12 mouse cellular contexts compared by ENCODE assay signal in genomic region chr16:32866713-32867112, GRCm38 (mm10). TPM values are rescaled to one million over a fixed set of nuclear protein-coding genes. Genes with fewer than 3 reads are reported as not detected.
DNase-seq lines count a peak whose midpoint lies in the region; ATAC-seq and TF ChIP-seq lines count a peak whose summit lies in the region.
"Had no signal": no experiment of that assay in that cellular context is flagged by ENCODE, and none has a peak within 500 bp of the region (broad histone marks: within the 10 kb centered on the region; RNA-seq: fewer than 3 reads in every experiment).

No protein-coding gene starts in this region.

- peak overlapping the region; percentile 98 for H3K27ac ChIP-seq in gastrocnemius, adult 2 months
- H3K27ac ChIP-seq in midbrain, embryonic 10.5 days (replicated peaks): no peak overlapping the region
- no peak overlapping the region for H3K27ac ChIP-seq in midbrain, embryonic 11.5 days (ENCODE audit: low read depth, low read length)
- H3K27ac ChIP-seq in intestine, embryonic 16.5 days (ENCODE audit: low read length): no peak overlapping the region

- no peaks in the 10 kb centered on the region for H3K9me3 ChIP-seq in midbrain, embryonic 10.5 days (replicated peaks)
- no peaks in the 10 kb centered on the region for H3K9me3 ChIP-seq in midbrain, embryonic 11.5 days (ENCODE audit: control insufficient read depth, low read length)
- H3K9me3 ChIP-seq in intestine, embryonic 16.5 days (ENCODE audit: control insufficient read depth, low read length): no peaks in the 10 kb centered on the region

- no peak for ATAC-seq in midbrain, embryonic 11.5 days (ENCODE audit: low FRiP score)
- ATAC-seq in intestine, embryonic 16.5 days: no peak
- 0 out of 2 replicates have a peak, but pooled peaks have one; percentile 22 for ATAC-seq in neutrophil, adult 5-6 weeks (ENCODE audit: extremely low read depth, insufficient number of reproducible peaks, low FRiP score, poor library complexity, severe bottlenecking)

- DNase-seq in gastrocnemius, adult 2 months: no peak
- DNase-seq in gastrocnemius, adult 8-10 months (ENCODE audit: low spot score in 2 of 2): no peak
- DNase-seq in midbrain, embryonic 10.5 days (ENCODE audit: low spot score): no peak
- no peak for DNase-seq in midbrain, embryonic 11.5 days (ENCODE audit: low spot score, missing footprints)
- no peak for DNase-seq in ovary, postnatal 14 days (ENCODE audit: low spot score)
- no peak for DNase-seq in cerebellum, adult 18-20 months
- DNase-seq: cerebellum, adult 2 months; kidney, postnatal 14 days; lung, postnatal 4 days had no signal

- H3K27me3 ChIP-seq in midbrain, embryonic 10.5 days (ENCODE audit: low read depth, poor library complexity, severe bottlenecking): no peaks in the 10 kb centered on the region
- no peaks in the 10 kb centered on the region for H3K27me3 ChIP-seq in midbrain, embryonic 11.5 days (ENCODE audit: control insufficient read depth, insufficient read depth, low read length)
- H3K27me3 ChIP-seq in intestine, embryonic 16.5 days (replicated peaks; ENCODE audit: control insufficient read depth, insufficient read depth, low read length): no peaks in the 10 kb centered on the region

- WGBS in midbrain, embryonic 10.5 days: 85% methylated on average over 5 of the region's 5 CpGs
- 86% methylated on average over 5 of the region's 5 CpGs for WGBS in midbrain, embryonic 11.5 days
- 77% methylated on average over 5 of the region's 5 CpGs for WGBS in intestine, embryonic 16.5 days

- H3K4me2 ChIP-seq in midbrain, embryonic 11.5 days: no peak overlapping the region
- peak overlapping the region; percentile 64 for H3K4me2 ChIP-seq in intestine, embryonic 16.5 days (ENCODE audit: low read depth, low read length)

- peaks cover 7% of the 10 kb centered on the region; the same call in 1 of the 2 replicates for H3K36me3 ChIP-seq in midbrain, embryonic 10.5 days
- H3K36me3 ChIP-seq in midbrain, embryonic 11.5 days (ENCODE audit: control insufficient read depth, insufficient read depth, low read length): no peaks in the 10 kb centered on the region
- H3K36me3 ChIP-seq in intestine, embryonic 16.5 days (ENCODE audit: control insufficient read depth, insufficient read depth, low read length): no peaks in the 10 kb centered on the region

- peaks cover 22% of the 10 kb centered on the region for H3K4me1 ChIP-seq in midbrain, embryonic 10.5 days
- H3K4me1 ChIP-seq in midbrain, embryonic 11.5 days (ENCODE audit: control insufficient read depth, insufficient read depth, low read length): peaks cover 7% of the 10 kb centered on the region
- peaks cover 8% of the 10 kb centered on the region; the same call in 1 of the 2 replicates for H3K4me1 ChIP-seq in intestine, embryonic 16.5 days (ENCODE audit: control insufficient read depth, insufficient read depth, low read length)

- intact Hi-C loops in gastrocnemius, adult 2 months (cut with DNase I): loop anchor here (5.0 kb wide), 1 partner anchor 49 kb away; no protein-coding TSS in a partner anchor

- no peak for TF ChIP-seq CTCF in gastrocnemius, adult 2 months (IDR thresholded peaks at IDR 0.05)

- peak overlapping the region; percentile 77 for H3K4me3 ChIP-seq in gastrocnemius, adult 2 months
- peak overlapping the region; percentile 89; the same call in 1 of the 2 replicates for H3K4me3 ChIP-seq in midbrain, embryonic 10.5 days
- H3K4me3 ChIP-seq in midbrain, embryonic 11.5 days (ENCODE audit: low read depth, low read length): no peak overlapping the region
- no peak overlapping the region for H3K4me3 ChIP-seq in intestine, embryonic 16.5 days (ENCODE audit: low read length)

- H3K9ac ChIP-seq in midbrain, embryonic 11.5 days (ENCODE audit: low read length): no peak overlapping the region
- no peak overlapping the region for H3K9ac ChIP-seq in intestine, embryonic 16.5 days (ENCODE audit: low read depth, low read length)

RNA-seq across cellular contexts. Expression of gene Fyttd1, which starts 10.6 kb away (rescaled TPM):
- 10 to 100 TPM; 95.0 to 95.1 TPM for total RNA-seq in gastrocnemius, adult 2 months (2021)
- total RNA-seq in gastrocnemius, adult 8-10 months (2022): 100 to 1,000 TPM; 107 to 123 (median 116) TPM
- 92.6 and 95.0 TPM in 2 replicates for polyA plus RNA-seq in midbrain, embryonic 10.5 days (2016; fragmentation: Nextera tagmentation; extraction: Ambion mirVana)
- polyA plus RNA-seq in midbrain, embryonic 11.5 days (2014; fragmentation: Nextera tagmentation; extraction: Ambion mirVana): 130 and 137 TPM in 2 replicates
- 61.9 and 72.3 TPM in 2 replicates for polyA plus RNA-seq in intestine, embryonic 16.5 days (2015; fragmentation: Nextera tagmentation; extraction: Ambion mirVana)
- 77.2 and 90.9 TPM in 2 replicates for total RNA-seq in neutrophil, adult 5-6 weeks (2017)

RNA-seq across cellular contexts. Expression of gene Rubcn, which starts 10.9 kb away (rescaled TPM):
- 10 to 100 TPM; 24.0 to 28.5 TPM for total RNA-seq in gastrocnemius, adult 2 months (2021)
- total RNA-seq in gastrocnemius, adult 8-10 months (2022): 10 to 100 TPM; 22.4 to 29.0 (median 25.9) TPM
- polyA plus RNA-seq in midbrain, embryonic 10.5 days (2016; fragmentation: Nextera tagmentation; extraction: Ambion mirVana): 19.0 and 22.0 TPM in 2 replicates
- polyA plus RNA-seq in midbrain, embryonic 11.5 days (2014; fragmentation: Nextera tagmentation; extraction: Ambion mirVana): 13.2 and 14.3 TPM in 2 replicates
- 15.3 and 16.0 TPM in 2 replicates for polyA plus RNA-seq in intestine, embryonic 16.5 days (2015; fragmentation: Nextera tagmentation; extraction: Ambion mirVana)
- 112 and 120 TPM in 2 replicates for total RNA-seq in neutrophil, adult 5-6 weeks (2017)

RNA-seq across cellular contexts. Expression of gene Lrch3, which starts 47.2 kb away (rescaled TPM):
- total RNA-seq in gastrocnemius, adult 2 months (2021): 10 to 100 TPM; 14.1 to 16.0 TPM
- 10 to 100 TPM; 11.6 to 15.3 (median 13.8) TPM for total RNA-seq in gastrocnemius, adult 8-10 months (2022)
- polyA plus RNA-seq in midbrain, embryonic 10.5 days (2016; fragmentation: Nextera tagmentation; extraction: Ambion mirVana): 32.1 and 40.3 TPM in 2 replicates
- polyA plus RNA-seq in midbrain, embryonic 11.5 days (2014; fragmentation: Nextera tagmentation; extraction: Ambion mirVana): 33.7 and 37.9 TPM in 2 replicates
- polyA plus RNA-seq in intestine, embryonic 16.5 days (2015; fragmentation: Nextera tagmentation; extraction: Ambion mirVana): 10.0 and 11.5 TPM in 2 replicates
- 64.3 and 67.0 TPM in 2 replicates for total RNA-seq in neutrophil, adult 5-6 weeks (2017)

RNA-seq across cellular contexts. Expression of gene Smbd1, which starts 56.4 kb away (rescaled TPM):
- not detected for total RNA-seq in gastrocnemius, adult 2 months (2021)
- total RNA-seq in gastrocnemius, adult 8-10 months (2022): not detected
- not detected in 2 replicates for polyA plus RNA-seq in midbrain, embryonic 10.5 days (2016; fragmentation: Nextera tagmentation; extraction: Ambion mirVana)
- polyA plus RNA-seq in midbrain, embryonic 11.5 days (2014; fragmentation: Nextera tagmentation; extraction: Ambion mirVana): not detected in 2 replicates
- 0.95 and 2.1 TPM in 2 replicates for polyA plus RNA-seq in intestine, embryonic 16.5 days (2015; fragmentation: Nextera tagmentation; extraction: Ambion mirVana)
- total RNA-seq in neutrophil, adult 5-6 weeks (2017): not detected in 2 replicates
- total RNA-seq: gastrocnemius, adult 18-20 months had no signal
- polyA plus RNA-seq: cerebellum, adult 2 months had no signal

Comparison
In these comparisons a context has a peak if more than half of its experiments do, and no peak if none do; other contexts are left out.
1. H3K4me3 ChIP-seq: peak in gastrocnemius, adult 2 months (single experiment) and midbrain, embryonic 10.5 days (single experiment); none in midbrain, embryonic 11.5 days (single experiment) and intestine, embryonic 16.5 days (single experiment).